Mouse (Mus musculus): ENCODE results near the gene Rcor3.

Gene Rcor3

GRCm38 (mm10) chr1:192074824-192075223, 63.0 kb downstream of the Rcor3 start:
- in situ Hi-C loops (cut with MboI; ENCODE audit: unreplicated experiment in 2 of 2): no loop called here

- in situ Hi-C loops (cut with MboI; ENCODE audit: unreplicated experiment in 2 of 2): no loop called here
Measured at GRCm38 (mm10) chr1:192072426-192072825, 65.4 kb downstream of the Rcor3 start.

- in situ Hi-C loops (cut with MboI; ENCODE audit: unreplicated experiment in 2 of 2): no loop called here
Measured at GRCm38 (mm10) chr1:192070618-192071051, 67.2 kb downstream of the Rcor3 start.

DNA sequence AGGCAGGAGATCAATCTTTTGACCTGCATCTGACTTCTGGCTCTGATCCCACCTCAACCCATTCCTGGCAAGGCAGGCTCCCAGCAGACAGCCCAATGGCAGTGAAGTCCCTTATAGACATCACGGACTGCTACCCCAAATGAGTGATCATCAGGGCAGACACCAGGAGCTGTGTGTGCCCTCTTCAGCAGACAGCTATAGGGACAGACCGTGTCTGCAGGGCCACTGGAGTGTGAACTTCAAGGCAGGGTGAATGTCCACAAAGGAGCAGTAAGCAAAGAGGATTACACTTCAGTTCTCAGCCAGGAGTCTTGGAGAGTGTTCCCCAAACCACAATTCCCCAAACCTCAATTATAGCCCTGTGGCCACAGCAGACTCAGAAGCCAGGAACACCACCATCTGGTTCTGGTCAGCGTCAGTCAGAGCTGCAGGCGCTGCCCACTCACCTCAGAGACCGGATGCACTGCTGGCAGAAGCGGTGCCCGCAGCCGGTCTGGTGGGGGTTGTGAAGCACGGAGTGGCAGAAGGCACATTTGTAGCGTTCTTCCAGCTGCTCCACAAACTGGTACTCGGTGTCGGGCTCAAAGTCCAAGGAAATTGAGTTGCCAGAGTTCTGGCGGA, 67.8 kb downstream of the Rcor3 start:
- in situ Hi-C loops (cut with MboI; ENCODE audit: unreplicated experiment in 2 of 2): no loop called here

DNA sequence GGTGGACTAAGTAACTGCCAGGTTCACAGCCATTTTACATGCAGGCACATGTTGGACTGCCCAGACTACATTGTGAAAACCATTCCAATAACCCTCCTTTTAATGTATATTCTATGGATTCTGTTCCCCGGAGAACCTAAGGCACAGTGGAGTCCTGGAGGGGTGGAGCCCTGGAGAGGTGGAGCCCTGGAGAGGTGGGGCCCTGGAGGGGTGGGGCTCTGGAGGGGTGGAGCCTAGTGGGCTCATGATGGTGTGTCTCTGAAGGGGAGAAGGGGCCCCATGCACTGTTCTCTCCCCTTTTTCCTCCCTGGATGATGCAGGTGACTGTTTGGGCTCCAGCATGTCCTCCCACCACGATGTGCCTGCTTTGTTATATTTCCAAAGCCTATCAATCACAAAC, 69.7 kb downstream of the Rcor3 start:
- in situ Hi-C loops (cut with MboI; ENCODE audit: unreplicated experiment in 2 of 2): no loop called here

GRCm38 (mm10) chr1:192066956-192067355, 70.9 kb downstream of the Rcor3 start:
- in situ Hi-C loops (cut with MboI; ENCODE audit: unreplicated experiment in 2 of 2): no loop called here

GRCm38 (mm10) chr1:192063209-192063946, 74.5 kb downstream of the Rcor3 start:
- in situ Hi-C loops (cut with MboI; ENCODE audit: unreplicated experiment in 2 of 2): no loop called here

DNA sequence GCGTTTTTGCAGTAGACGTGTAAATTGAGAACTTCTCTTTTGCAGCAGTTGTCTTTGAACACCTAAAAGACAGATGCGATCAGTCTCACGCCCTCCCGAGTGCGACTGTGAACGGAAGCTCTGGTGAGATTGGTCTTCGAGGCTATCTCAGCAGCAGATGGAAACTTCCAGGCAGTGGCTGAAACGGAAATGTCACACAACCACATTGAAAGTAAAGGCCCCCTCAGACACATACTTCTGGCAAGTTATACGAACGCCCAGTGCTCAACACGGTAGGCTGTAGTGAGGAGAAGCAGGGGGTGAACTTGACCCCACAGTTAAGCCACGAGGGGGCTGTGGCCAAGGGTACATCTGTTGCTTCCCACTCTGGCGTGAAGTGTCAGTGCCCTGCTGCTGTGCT, 75.2 kb downstream of the Rcor3 start:
- in situ Hi-C loops (cut with MboI; ENCODE audit: unreplicated experiment in 2 of 2): no loop called here

GRCm38 (mm10) chr1:192061666-192062306, 76.1 kb downstream of the Rcor3 start:
- in situ Hi-C loops (cut with MboI; ENCODE audit: unreplicated experiment in 2 of 2): no loop called here

DNA sequence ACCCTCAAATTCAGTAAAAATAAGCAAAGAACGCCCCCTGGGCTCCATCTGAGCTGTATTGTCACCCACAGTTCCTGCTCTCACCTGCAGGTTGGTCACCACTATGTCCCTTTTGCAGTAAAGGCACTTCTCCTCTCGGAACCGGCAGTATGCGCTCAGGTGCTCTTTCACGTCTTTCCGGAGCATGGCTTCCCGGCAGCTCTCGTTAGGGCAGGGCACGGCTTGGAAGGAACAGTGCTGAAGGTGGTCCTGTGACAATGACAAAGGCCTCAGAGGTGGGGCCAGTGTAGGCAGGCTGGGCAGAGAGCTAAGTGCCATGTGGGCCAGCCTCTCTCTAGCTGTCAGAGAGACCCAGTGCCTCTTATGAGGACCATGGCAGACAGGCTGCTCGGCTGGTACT, 79.0 kb downstream of the Rcor3 start:
- in situ Hi-C loops (cut with MboI; ENCODE audit: unreplicated experiment in 2 of 2): no loop called here

- in situ Hi-C loops (cut with MboI; ENCODE audit: unreplicated experiment in 2 of 2): no loop called here
Measured at GRCm38 (mm10) chr1:192053726-192054125, 84.1 kb downstream of the Rcor3 start.

GRCm38 (mm10) chr1:192052986-192053385, 84.9 kb downstream of the Rcor3 start:
- in situ Hi-C loops (cut with MboI; ENCODE audit: unreplicated experiment in 2 of 2): no loop called here

GRCm38 (mm10) chr1:192052461-192052860, 85.4 kb downstream of the Rcor3 start:
- in situ Hi-C loops (cut with MboI; ENCODE audit: unreplicated experiment in 2 of 2): no loop called here

Data from v-Abl transformed pro-B cells (cell line).